In genomic region chr4:22017656-22018379, GRCm38 (mm10) we compare ENCODE assay signal across 9 mouse cellular contexts.
DNase-seq lines count a peak whose midpoint lies in the region; ATAC-seq lines count a peak whose summit lies in the region.
"Had no signal": no experiment of that assay in that cellular context is flagged by ENCODE, and none has a peak within 500 bp of the region (broad histone marks: within the 10 kb centered on the region; RNA-seq: fewer than 3 reads in every experiment).

No protein-coding gene starts in this region.

- WGBS in intestine, embryonic 14.5 days = 9% methylated on average over 9 of the region's 9 CpGs
- 13% methylated on average over 9 of the region's 9 CpGs for WGBS in intestine, embryonic 15.5 days
- WGBS in embryonic facial prominence, embryonic 15.5 days = 12% methylated on average over 9 of the region's 9 CpGs
- 15% methylated on average over 9 of the region's 9 CpGs for WGBS in hindbrain, embryonic 11.5 days
- WGBS in midbrain, embryonic 14.5 days = 10% methylated on average over 9 of the region's 9 CpGs

- no peaks in the 10 kb centered on the region for H3K9me3 ChIP-seq in intestine, embryonic 14.5 days (ENCODE audit: control insufficient read depth, low read length)
- no peaks in the 10 kb centered on the region for H3K9me3 ChIP-seq in intestine, embryonic 15.5 days
- H3K9me3 ChIP-seq in embryonic facial prominence, embryonic 15.5 days (replicated peaks) = no peaks in the 10 kb centered on the region
- no peaks in the 10 kb centered on the region for H3K9me3 ChIP-seq in hindbrain, embryonic 11.5 days (ENCODE audit: control insufficient read depth, low read length)
- H3K9me3 ChIP-seq in midbrain, embryonic 14.5 days (ENCODE audit: control insufficient read depth, low read length) = no peaks in the 10 kb centered on the region
- H3K9me3 ChIP-seq: megakaryocyte, embryonic 14.5 days had no signal

- ATAC-seq in intestine, embryonic 14.5 days (replicated peaks; ENCODE audit: low FRiP score, low TSS enrichment, low read depth) = no peak
- ATAC-seq in intestine, embryonic 15.5 days = no peak
- no peak; the same call in 1 of the 2 replicates for ATAC-seq in embryonic facial prominence, embryonic 15.5 days (ENCODE audit: insufficient number of reproducible peaks, low FRiP score, low TSS enrichment, low read depth)
- peak; percentile 52 for ATAC-seq in hindbrain, embryonic 11.5 days (ENCODE audit: low FRiP score)
- peak; percentile 83 for ATAC-seq in midbrain, embryonic 14.5 days (ENCODE audit: low FRiP score, low TSS enrichment)

- H3K9ac ChIP-seq in intestine, embryonic 14.5 days (ENCODE audit: low read length) = no peak overlapping the region
- H3K9ac ChIP-seq in intestine, embryonic 15.5 days = no peak overlapping the region
- H3K9ac ChIP-seq in embryonic facial prominence, embryonic 15.5 days = no peak overlapping the region
- no peak overlapping the region for H3K9ac ChIP-seq in hindbrain, embryonic 11.5 days (ENCODE audit: low read depth, low read length)
- H3K9ac ChIP-seq in midbrain, embryonic 14.5 days (replicated peaks; ENCODE audit: low read length) = no peak overlapping the region; the same call in 1 of the 2 replicates

- DNase-seq in intestine, embryonic 14.5 days (ENCODE audit: low spot score) = peak; percentile 64
- peak; percentile 50 for DNase-seq in adrenal gland, postnatal 10 days
- peak; percentile 82 for DNase-seq in hindbrain, embryonic 11.5 days (ENCODE audit: low spot score)
- DNase-seq in layer of hippocampus, postnatal 25 days (ENCODE audit: extremely low spot score in 1 of 2, low spot score in 1 of 2) = peak; percentile 28 to 48
- DNase-seq in midbrain, embryonic 14.5 days = peak; percentile 96
- DNase-seq in urinary bladder, postnatal 36 days (ENCODE audit: low spot score in 2 of 2) = peak; percentile 2 to 4

- no peak overlapping the region for H3K4me2 ChIP-seq in intestine, embryonic 14.5 days (ENCODE audit: low read length)
- H3K4me2 ChIP-seq in intestine, embryonic 15.5 days (replicated peaks) = no peak overlapping the region
- 0 out of 2 replicates have a peak overlapping the region, but pooled peaks have one; percentile 6 for H3K4me2 ChIP-seq in embryonic facial prominence, embryonic 15.5 days (replicated peaks)
- no peak overlapping the region for H3K4me2 ChIP-seq in hindbrain, embryonic 11.5 days (replicated peaks; ENCODE audit: low read depth, low read length)
- H3K4me2 ChIP-seq in midbrain, embryonic 14.5 days (ENCODE audit: low read length) = peak overlapping the region; percentile 28

- H3K36me3 ChIP-seq in intestine, embryonic 14.5 days (ENCODE audit: control insufficient read depth, insufficient read depth, low read length) = no peaks in the 10 kb centered on the region
- H3K36me3 ChIP-seq in intestine, embryonic 15.5 days = no peaks in the 10 kb centered on the region
- H3K36me3 ChIP-seq in embryonic facial prominence, embryonic 15.5 days = no peaks in the 10 kb centered on the region
- no peaks in the 10 kb centered on the region for H3K36me3 ChIP-seq in hindbrain, embryonic 11.5 days (ENCODE audit: control insufficient read depth, insufficient read depth, low read length)
- no peaks in the 10 kb centered on the region for H3K36me3 ChIP-seq in midbrain, embryonic 14.5 days (ENCODE audit: control insufficient read depth, insufficient read depth, low read length)

- no peaks in the 10 kb centered on the region for H3K4me1 ChIP-seq in intestine, embryonic 14.5 days (replicated peaks; ENCODE audit: control insufficient read depth, insufficient read depth, low read length)
- H3K4me1 ChIP-seq in intestine, embryonic 15.5 days (replicated peaks) = no peaks in the 10 kb centered on the region
- H3K4me1 ChIP-seq in embryonic facial prominence, embryonic 15.5 days = peaks cover 3% of the 10 kb centered on the region; the same call in 1 of the 2 replicates
- H3K4me1 ChIP-seq in hindbrain, embryonic 11.5 days (replicated peaks; ENCODE audit: control insufficient read depth, insufficient read depth, low read length) = no peaks in the 10 kb centered on the region
- H3K4me1 ChIP-seq in midbrain, embryonic 14.5 days (ENCODE audit: control insufficient read depth, insufficient read depth, low read length) = peaks cover 4% of the 10 kb centered on the region; the same call in 1 of the 2 replicates
- H3K4me1 ChIP-seq: megakaryocyte, embryonic 14.5 days had no signal

- no peak overlapping the region for H3K4me3 ChIP-seq in intestine, embryonic 14.5 days (ENCODE audit: low read depth, low read length)
- H3K4me3 ChIP-seq in intestine, embryonic 15.5 days (replicated peaks) = no peak overlapping the region
- H3K4me3 ChIP-seq in embryonic facial prominence, embryonic 15.5 days (replicated peaks) = no peak overlapping the region
- H3K4me3 ChIP-seq in hindbrain, embryonic 11.5 days (ENCODE audit: low read depth, low read length) = no peak overlapping the region
- H3K4me3 ChIP-seq in midbrain, embryonic 14.5 days (replicated peaks; ENCODE audit: low read depth, low read length) = no peak overlapping the region
- H3K4me3 ChIP-seq: megakaryocyte, embryonic 14.5 days had no signal

- no peaks in the 10 kb centered on the region for H3K27me3 ChIP-seq in intestine, embryonic 14.5 days (replicated peaks; ENCODE audit: control insufficient read depth, insufficient read depth, low read length)
- no peaks in the 10 kb centered on the region; the same call in 1 of the 2 replicates for H3K27me3 ChIP-seq in intestine, embryonic 15.5 days (replicated peaks)
- no peaks in the 10 kb centered on the region for H3K27me3 ChIP-seq in embryonic facial prominence, embryonic 15.5 days
- H3K27me3 ChIP-seq in hindbrain, embryonic 11.5 days (ENCODE audit: control insufficient read depth, insufficient read depth, low read length) = no peaks in the 10 kb centered on the region
- no peaks in the 10 kb centered on the region for H3K27me3 ChIP-seq in midbrain, embryonic 14.5 days (ENCODE audit: control insufficient read depth, insufficient read depth, low read length)
- H3K27me3 ChIP-seq: megakaryocyte, embryonic 14.5 days had no signal

- no peak overlapping the region for H3K27ac ChIP-seq in intestine, embryonic 14.5 days (ENCODE audit: low read depth)
- H3K27ac ChIP-seq in intestine, embryonic 15.5 days = no peak overlapping the region
- H3K27ac ChIP-seq in embryonic facial prominence, embryonic 15.5 days (replicated peaks) = no peak overlapping the region
- H3K27ac ChIP-seq in hindbrain, embryonic 11.5 days (ENCODE audit: low read depth, low read length) = no peak overlapping the region
- peak overlapping the region; percentile 65 for H3K27ac ChIP-seq in midbrain, embryonic 14.5 days (replicated peaks; ENCODE audit: low read depth, low read length)

Comparison
In these comparisons a context has a peak if more than half of its experiments do, and no peak if none do; other contexts are left out.
1. ATAC-seq: peak in hindbrain, embryonic 11.5 days (single experiment) and midbrain, embryonic 14.5 days (single experiment); none in intestine, embryonic 14.5 days (single experiment), intestine, embryonic 15.5 days (single experiment) and embryonic facial prominence, embryonic 15.5 days (single experiment).
2. DNase-seq: peak in every context shown above with its lines; median percentile 96 in midbrain, embryonic 14.5 days; 82 in hindbrain, embryonic 11.5 days; 64 in intestine, embryonic 14.5 days; 50 in adrenal gland, postnatal 10 days; 38 in layer of hippocampus, postnatal 25 days; 3 in urinary bladder, postnatal 36 days.
3. H3K4me2 ChIP-seq: peak in embryonic facial prominence, embryonic 15.5 days (single experiment) and midbrain, embryonic 14.5 days (single experiment); none in intestine, embryonic 14.5 days (single experiment), intestine, embryonic 15.5 days (single experiment) and hindbrain, embryonic 11.5 days (single experiment).